Mouse (Mus musculus) Patski (cell line): ENCODE measurements around the gene Casz1. TPM values are rescaled to one million over a fixed set of nuclear protein-coding genes. Genes with fewer than 3 reads are reported as not detected.
A peak's percentile ranks its signal among the peaks of the same experiment; 100 is the strongest.

Experiments
- ATAC-seq: fragments of 100-300 bp; one replicate; pipeline ENCODE4 v1.8.0; 2021
- CTCF ChIA-PET: fragments of 350-600 bp; sonication (Branson Sonifier 250); formaldehyde crosslinking; loops from one replicate; lab custom pipeline; 2022; ENCODE audit warnings: inconsistent platforms; lab: Charles Lee
- POLR2A ChIA-PET: fragments of 350-600 bp; sonication (Branson Sonifier 250); formaldehyde crosslinking; loops from one replicate; lab custom pipeline; 2022; ENCODE audit warnings: antibody characterized with exemption, inconsistent platforms; lab: Charles Lee
- DNase-seq: peaks from one replicate; pipeline ENCODE4 v3.0.0-alpha.2; 2011; ENCODE audit warnings: low read depth, low spot score
- H3K27me3 ChIP-seq: fragments of 371-371 bp; one replicate; pipeline ENCODE4 v1.5.1; 2021
- CTCF ChIP-seq: fragments of 100-300 bp; IDR thresholded peaks from one replicate; pipeline ENCODE4 v1.5.1; 2021
- in situ Hi-C: fragments of 300-500 bp; cut with MboI; formaldehyde crosslinking; loops from 3 replicates; pipeline ENCODE4 v1.11.1; 2018; ENCODE audit warnings: low pct_unique_long_range_greater_than_20kb, mixed read lengths
- polyA plus RNA-seq: library from polyadenylated mRNA; unstranded; gene quantifications from one replicate; pipeline ENCODE4 v1.2.3, GENCODE M21; 2021

Gene Casz1
- polyA plus RNA-seq, 1 experiment from 2014 or later: 6.0 TPM

DNA sequence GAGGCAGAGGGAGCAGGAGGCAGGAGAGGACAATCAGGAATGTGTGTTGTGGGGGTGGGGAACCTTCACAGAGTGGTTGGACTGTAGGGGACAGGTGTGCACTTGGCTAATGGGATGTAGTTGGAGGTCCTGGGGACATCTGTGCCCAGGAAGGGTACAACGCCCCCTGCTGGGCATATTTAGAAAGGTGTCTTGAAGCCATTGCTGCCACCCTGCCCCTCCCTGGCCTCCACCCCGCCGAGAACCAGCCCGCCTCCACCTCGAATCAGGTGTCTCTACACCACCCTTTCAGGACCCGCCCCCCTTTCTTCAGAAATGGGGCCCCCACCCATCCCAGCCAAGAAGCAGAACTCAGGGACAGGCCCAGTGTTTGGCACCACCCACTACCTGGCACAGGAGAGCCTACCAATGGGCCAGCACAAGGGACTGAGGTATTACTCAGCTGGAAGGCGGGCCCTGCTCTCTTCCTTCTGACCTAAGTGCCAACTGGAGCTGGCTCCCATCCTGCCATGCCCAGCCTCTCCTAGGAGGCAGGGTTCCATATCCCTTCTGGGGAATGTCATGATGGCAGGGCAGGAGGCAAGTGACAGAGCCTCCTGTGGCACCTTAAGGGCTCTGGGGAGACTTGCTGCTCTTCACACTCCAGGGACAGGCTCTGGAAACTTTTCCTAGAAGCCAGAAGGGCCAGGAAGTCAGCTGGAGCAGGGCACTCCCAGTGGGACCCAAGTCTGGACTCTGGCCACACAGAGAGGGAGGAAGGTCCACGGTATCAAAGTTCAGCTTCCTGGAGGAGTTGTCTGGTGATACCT is 98.9 kb downstream of the Casz1 start:
- ChIA-PET POLR2A (no interaction called here), CTCF (interaction anchor here (1.0 to 3.2 kb wide), 2 partner anchors 12 to 144 kb away, joined by 3 to 8 read pairs; no protein-coding TSS in a partner anchor)
- ATAC-seq (no peak), DNase-seq (no peak)
- TF ChIP-seq CTCF: no peak
- no peaks in the 10 kb centered on the region for H3K27me3 ChIP-seq
- in situ Hi-C loops: loop anchor here (10.0 kb wide), 1 partner anchor 178 kb away; no protein-coding TSS in a partner anchor

DNA sequence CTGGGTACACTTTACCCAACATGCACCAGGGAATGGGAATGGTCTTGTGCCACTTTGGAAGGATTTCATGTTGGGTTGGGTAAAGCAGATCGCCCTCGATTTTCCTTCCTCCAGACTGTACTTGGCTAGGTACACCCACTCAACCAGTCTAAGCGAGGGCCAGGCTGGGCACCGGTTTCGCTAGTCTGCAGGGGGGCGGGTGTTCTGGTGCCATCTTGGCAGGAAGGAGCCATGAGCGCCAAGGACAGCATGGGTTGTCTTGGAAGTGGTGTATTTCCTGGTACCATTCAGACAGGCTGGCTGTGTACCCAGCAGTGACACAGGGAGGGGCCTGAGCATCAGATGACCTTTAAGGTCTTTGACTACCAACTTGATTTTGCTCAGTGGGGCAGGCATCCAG is 101.1 kb downstream of the Casz1 start:
- DNase-seq (no peak), ATAC-seq (no peak)
- CTCF ChIA-PET: interaction anchor here (1.0 to 3.2 kb wide), 2 partner anchors 10 to 173 kb away, joined by 3 to 8 read pairs; no protein-coding TSS in a partner anchor
- TF ChIP-seq CTCF: no peak
- POLR2A ChIA-PET: no interaction called here
- H3K27me3 ChIP-seq: no peaks in the 10 kb centered on the region
- in situ Hi-C loops: loop anchor here (10.0 kb wide), 1 partner anchor 180 kb away; no protein-coding TSS in a partner anchor

- ChIA-PET CTCF (interaction anchor here (1.3 kb wide), 1 partner anchor 95 kb away, joined by 6 read pairs; no protein-coding TSS in a partner anchor), POLR2A (interaction anchor here (1.1 kb wide), 1 partner anchor 185 kb away, joined by 5 read pairs; no protein-coding TSS in a partner anchor)
- no peaks in the 10 kb centered on the region for H3K27me3 ChIP-seq
- in situ Hi-C loops: loop anchor here (10.0 kb wide), 1 partner anchor 182 kb away; no protein-coding TSS in a partner anchor
- TF ChIP-seq CTCF: no peak
- DNase-seq: no peak
- ATAC-seq: no peak
Measured at GRCm38 (mm10) chr4:148906806-148907205, 102.6 kb downstream of the Casz1 start.

DNA sequence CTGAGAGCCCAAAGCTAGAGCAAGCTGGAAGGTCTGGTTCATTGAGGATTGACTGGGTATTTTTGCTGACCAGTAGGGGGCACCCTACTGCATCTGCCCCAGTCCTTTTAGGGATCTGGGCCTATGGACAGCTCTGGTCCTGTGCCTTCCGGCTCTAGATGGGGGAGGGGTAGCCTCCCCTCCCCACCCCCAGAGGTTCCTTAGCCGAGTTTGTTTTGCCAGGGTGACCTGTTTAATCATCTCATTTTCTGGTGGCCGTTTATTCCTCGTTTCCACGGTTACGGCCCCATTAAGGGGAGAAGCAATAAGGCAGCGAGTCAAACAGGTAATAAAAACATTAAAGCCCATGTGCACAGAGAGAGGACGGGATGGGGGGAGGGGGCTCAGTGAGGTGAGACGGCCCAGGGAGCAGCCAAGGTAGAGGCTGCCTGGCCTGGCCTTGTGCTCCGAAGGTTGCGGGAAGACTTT is 104.0 kb downstream of the Casz1 start:
- DNase-seq: no peak
- no peaks in the 10 kb centered on the region for H3K27me3 ChIP-seq
- ATAC-seq: peak; percentile 41
- in situ Hi-C loops: loop anchor here (10.0 kb wide), 1 partner anchor 183 kb away; no protein-coding TSS in a partner anchor
- ChIA-PET POLR2A (no interaction called here), CTCF (interaction anchor here (0.8 to 2.1 kb wide), 9 partner anchors 11 to 168 kb away, joined by 3 to 6 read pairs (median 3); no protein-coding TSS in a partner anchor)
- TF ChIP-seq CTCF: no peak

DNA sequence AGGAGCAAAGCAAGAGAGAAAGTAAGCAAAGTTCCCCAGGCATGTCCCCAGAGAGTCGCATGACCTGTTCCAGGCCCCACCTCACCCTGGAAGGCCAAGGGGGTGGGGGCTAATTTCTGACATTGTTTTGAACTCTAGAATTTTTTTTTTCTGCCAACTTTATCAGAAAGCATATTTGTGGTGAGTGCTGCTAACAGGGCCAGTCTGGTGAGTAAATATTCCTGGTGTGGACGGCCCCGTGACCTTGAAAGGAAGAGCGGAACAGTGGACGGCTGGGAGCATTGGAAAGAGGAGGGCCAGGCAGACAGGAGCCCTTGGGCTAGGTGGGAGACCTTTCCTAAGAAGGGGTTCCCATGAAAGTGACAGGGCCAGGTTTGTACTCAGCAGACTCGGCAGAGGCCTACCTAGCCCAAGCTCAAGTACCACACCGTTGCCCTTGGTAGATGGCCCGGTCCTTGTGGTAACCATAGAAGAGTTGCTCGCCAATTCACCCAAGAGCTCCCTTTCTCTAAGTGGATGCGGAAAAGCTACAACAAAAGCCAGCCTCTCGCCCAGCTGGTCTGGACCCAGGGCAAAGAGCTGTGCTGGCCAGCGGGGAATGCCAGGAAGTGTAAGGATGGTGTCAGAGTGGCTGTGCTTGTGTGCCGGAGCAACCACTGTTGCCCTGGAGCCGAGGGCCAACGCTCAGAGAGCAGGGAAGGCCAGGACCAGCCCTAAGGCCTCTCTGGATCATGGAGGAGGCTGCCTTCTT is 104.7 kb downstream of the Casz1 start:
- no peak for DNase-seq
- H3K27me3 ChIP-seq: no peaks in the 10 kb centered on the region
- ChIA-PET CTCF (interaction anchor here (0.8 to 2.1 kb wide), 6 partner anchors 12 to 168 kb away, joined by 3 to 6 read pairs (median 3); no protein-coding TSS in a partner anchor), POLR2A (no interaction called here)
- peak; percentile 25 for ATAC-seq
- no peak for TF ChIP-seq CTCF
- in situ Hi-C loops: loop anchor here (10.0 kb wide), 1 partner anchor 184 kb away; no protein-coding TSS in a partner anchor

GRCm38 (mm10) chr4:148909566-148909965 is 105.3 kb downstream of the Casz1 start:
- in situ Hi-C loops: loop anchor here (10.0 kb wide), 1 partner anchor 185 kb away; no protein-coding TSS in a partner anchor
- ATAC-seq (no peak), DNase-seq (no peak)
- H3K27me3 ChIP-seq: no peaks in the 10 kb centered on the region
- ChIA-PET POLR2A (no interaction called here), CTCF (no interaction called here)
- TF ChIP-seq CTCF: no peak

DNA sequence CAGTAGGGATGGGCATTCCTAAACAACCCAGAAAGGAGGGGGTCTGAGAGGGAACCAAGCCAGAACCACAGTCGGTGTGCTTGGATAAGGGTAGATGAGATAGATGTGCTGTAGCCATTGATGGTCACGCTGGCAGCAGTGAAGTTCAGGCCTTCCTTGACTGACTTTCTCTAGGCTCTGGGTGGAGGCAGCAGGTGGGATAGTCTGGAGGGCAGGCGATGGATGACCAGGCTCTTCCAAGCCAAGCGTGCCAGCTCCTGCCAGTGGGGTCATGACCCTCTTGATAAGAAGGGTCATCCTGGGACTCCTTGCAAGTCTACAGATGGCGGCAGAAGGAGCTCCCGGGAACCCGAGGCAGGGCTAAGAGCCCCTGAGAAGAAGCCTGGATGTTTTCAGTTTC is 107.9 kb downstream of the Casz1 start:
- in situ Hi-C loops: loop anchor here (5.0 kb wide), 2 partner anchors 110 to 130 kb away; partner anchors contain the start of gene Casz1
- no peak for TF ChIP-seq CTCF
- POLR2A ChIA-PET: no interaction called here

DNA sequence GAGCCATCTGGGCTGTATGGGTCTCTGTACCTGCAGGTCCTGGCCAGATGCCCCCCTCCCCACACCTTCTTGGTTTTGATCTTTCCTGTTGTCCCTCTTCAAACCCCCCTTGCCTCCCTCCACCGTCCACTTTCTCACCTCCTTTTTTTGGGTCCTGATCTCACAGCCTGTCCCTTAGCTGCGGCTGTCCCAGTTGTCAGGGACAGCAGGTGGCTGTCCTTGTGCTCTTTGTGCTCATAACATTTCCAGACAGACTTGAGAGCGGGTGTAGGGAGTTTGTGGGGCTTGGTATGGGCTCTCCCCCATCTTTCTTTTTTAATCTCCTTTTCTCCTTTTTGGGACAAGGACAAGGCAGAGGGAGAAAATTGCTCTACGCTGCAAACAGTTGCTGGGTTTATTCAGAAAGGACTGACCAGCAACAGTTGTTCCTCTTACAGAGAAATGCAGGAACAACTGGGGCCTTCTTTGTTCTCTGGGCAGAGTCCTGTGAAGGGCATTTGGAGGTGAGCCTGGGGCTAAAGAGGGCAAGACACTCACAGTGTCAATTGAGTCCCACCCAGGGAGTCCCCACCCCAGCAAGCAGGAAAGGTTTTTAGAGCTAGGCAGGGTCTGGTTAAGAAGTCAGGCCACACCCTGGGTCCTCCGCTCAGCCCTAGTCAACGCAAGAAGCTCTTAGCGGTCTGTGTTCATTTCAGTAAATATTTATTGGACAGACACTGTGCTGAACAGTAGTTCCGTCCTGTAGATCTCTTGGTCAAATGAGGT is 108.8 kb downstream of the Casz1 start:
- TF ChIP-seq CTCF: no peak
- DNase-seq: no peak
- in situ Hi-C loops: loop anchor here (5.0 kb wide), 2 partner anchors 111 to 129 kb away; partner anchors contain the start of gene Casz1
- H3K27me3 ChIP-seq: no peaks in the 10 kb centered on the region
- ATAC-seq: no peak
- POLR2A ChIA-PET: no interaction called here
- CTCF ChIA-PET: no interaction called here

More for the DNA sequence above, 107.9 kb downstream of the Casz1 start:
- no peaks in the 10 kb centered on the region for H3K27me3 ChIP-seq
- no peak for ATAC-seq
- DNase-seq: no peak
- CTCF ChIA-PET: no interaction called here

DNA sequence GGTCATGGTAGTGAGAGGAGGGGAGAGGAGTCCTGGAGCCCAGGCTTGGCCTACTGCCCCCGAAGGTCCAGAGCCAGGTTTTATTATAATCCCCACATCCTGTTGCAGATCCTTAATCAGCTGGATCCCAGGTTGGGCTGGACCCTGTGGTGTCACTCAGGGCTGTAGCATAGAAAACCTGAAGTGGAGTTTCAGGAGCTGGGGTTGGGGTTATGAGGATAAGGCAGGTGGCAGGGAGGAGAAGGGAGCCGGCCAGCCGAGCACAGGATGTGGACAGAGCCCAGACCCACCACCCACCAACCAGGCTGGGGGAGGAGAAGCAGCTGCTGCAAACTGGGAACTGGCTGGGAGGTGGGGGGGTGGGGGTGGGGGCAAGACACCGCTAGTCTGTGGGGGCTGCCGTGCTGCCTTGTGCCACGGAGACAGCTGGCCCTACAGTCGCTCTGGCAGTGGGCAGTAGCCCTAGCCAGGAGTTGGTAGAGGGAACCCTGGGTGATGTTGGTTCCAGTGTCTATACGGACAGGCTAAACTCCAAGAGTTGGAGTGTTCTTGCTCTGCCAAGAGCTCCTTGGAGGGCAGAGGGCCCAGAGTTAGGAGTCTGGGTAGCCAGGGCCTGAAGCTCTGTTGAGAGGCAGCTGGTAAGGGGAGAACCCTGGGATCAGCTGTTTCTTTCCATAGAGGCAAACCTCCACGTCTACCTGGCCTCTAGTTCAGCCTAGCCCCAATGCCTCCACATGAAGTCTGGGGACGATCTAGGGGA is 110.8 kb downstream of the Casz1 start:
- ChIA-PET POLR2A (interaction anchor here (1.0 to 1.3 kb wide), 2 partner anchors 9 to 95 kb away, joined by 3 to 4 read pairs; no protein-coding TSS in a partner anchor), CTCF (interaction anchor here (1.7 kb wide), 1 partner anchor 10 kb away, joined by 8 read pairs; no protein-coding TSS in a partner anchor)
- TF ChIP-seq CTCF: no peak
- DNase-seq (no peak), ATAC-seq (peak; percentile 32)
- no peaks in the 10 kb centered on the region for H3K27me3 ChIP-seq
- in situ Hi-C loops: loop anchor here (5.0 kb wide), 2 partner anchors 113 to 127 kb away; partner anchors contain the start of gene Casz1
